Mouse (Mus musculus) liver, embryonic 13.5 days (tissue): ENCODE measurements at regions not wholly inside any gene's neighbourhood (a gene's known extent, or its start where the extent isn't known, plus 50 kb on each side); places are given as distances from the start of the nearest gene placed in this dataset.
A peak's percentile ranks its signal among the peaks of the same experiment; 100 is the strongest.
"Not testable (repeated sequence)": the region's sequence is repeated elsewhere in the genome, so short reads cannot be mapped to it uniquely, and the experiment has no call there.

Source experiments
- ATAC-seq: fragments of 200-750 bp; cut with Nextera tagmentation; 2 replicates; pipeline ENCODE4 v1.8.0; 2017; ENCODE audit warnings: low read depth, mild to moderate bottlenecking, moderate number of reproducible peaks, moderate library complexity
- DNase-seq: peaks from one replicate; pipeline ENCODE4 v3.0.0; 2022
- H3K27ac ChIP-seq: fragments of 300-500 bp; sonication (generic); 2 replicates; pipeline ENCODE4 v1.5.1; 2015; ENCODE audit warnings: moderate library complexity, mild to moderate bottlenecking, inconsistent platforms
- H3K27me3 ChIP-seq: fragments of 300-500 bp; sonication (generic); 2 replicates; pipeline ENCODE4 v1.6.1; 2015; ENCODE audit warnings: mild to moderate bottlenecking, inconsistent platforms
- H3K36me3 ChIP-seq: fragments of 300-500 bp; sonication (generic); 2 replicates; pipeline ENCODE4 v1.6.1; 2015; ENCODE audit warnings: mild to moderate bottlenecking, inconsistent platforms
- H3K4me1 ChIP-seq: fragments of 300-500 bp; sonication (generic); replicated peaks from 2 replicates; pipeline ENCODE4 v1.6.1; 2015; ENCODE audit warnings: inconsistent platforms
- H3K4me2 ChIP-seq: fragments of 300-500 bp; sonication (generic); 2 replicates; pipeline ENCODE4 v1.6.1; 2015; ENCODE audit warnings: inconsistent platforms, mild to moderate bottlenecking, moderate library complexity
- H3K4me3 ChIP-seq: fragments of 300-500 bp; sonication (generic); replicated peaks from 2 replicates; pipeline ENCODE4 v1.5.1; 2015; ENCODE audit warnings: mild to moderate bottlenecking, inconsistent platforms
- H3K9ac ChIP-seq: fragments of 300-500 bp; sonication (generic); 2 replicates; pipeline ENCODE4 v1.6.1; 2015; ENCODE audit warnings: mild to moderate bottlenecking, inconsistent platforms
- H3K9me3 ChIP-seq: fragments of 300-500 bp; sonication (generic); replicated peaks from 2 replicates; pipeline ENCODE4 v1.6.1; 2016; ENCODE audit warnings: inconsistent platforms
- WGBS: fragments of 180-500 bp; shearing (Covaris S2); methylation state at CpG from one replicate; pipeline ENCODE4 v1.1.7; 2015; ENCODE audit not compliant: insufficient replicate concordance; 5-methylcytosine and 5-hydroxymethylcytosine counted together

DNA sequence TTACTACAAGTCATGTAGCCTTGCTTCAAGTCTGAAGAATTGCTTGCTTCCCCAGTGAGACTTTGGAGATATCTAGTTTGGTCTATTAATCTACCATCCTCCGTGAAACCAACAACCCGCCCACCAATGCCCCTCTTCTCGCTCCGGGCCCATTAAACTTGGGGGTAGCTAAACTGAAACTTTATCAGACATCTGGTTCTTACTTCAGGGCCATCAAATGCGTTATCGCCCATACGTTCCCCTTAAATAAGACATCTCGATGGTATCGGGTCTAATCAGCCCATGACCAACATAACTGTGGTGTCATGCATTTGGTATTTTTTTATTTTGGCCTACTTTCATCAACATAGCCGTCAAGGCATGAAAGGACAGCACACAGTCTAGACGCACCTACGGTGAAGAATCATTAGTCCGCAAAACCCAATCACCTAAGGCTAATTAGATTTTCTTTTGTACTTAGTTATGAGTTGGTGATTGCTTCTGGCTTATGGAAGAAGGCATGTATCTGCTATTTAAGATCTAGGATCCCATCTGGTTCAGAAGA, 1197.8 kb downstream of the Galc start:
- ATAC-seq = peak; percentile 100

DNA sequence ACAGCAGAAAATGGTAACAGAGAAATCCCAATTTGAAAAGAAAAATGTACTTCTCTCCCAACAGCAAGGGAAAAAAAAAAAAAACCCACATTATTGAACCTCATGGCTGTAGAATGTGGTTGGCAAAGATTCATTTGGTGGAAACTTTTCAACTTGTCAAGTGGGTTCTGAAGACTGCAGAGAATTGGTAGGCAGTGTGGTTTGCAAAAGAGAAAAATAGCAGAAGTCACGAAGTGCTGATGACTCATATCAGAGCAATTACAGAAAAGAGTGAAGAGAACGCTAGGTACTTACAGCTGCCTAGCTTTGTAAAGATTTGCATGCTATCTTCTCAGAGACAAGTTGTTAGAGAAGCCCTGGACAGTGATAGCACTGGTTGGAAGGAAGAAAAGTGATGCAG, 1211.6 kb downstream of the Galc start:
- H3K9me3 ChIP-seq = no peaks in the 10 kb centered on the region
- ATAC-seq = no peak
- no peak overlapping the region for H3K27ac ChIP-seq
- WGBS = 47% methylated on average over 2 of the region's 2 CpGs
- H3K36me3 ChIP-seq = no peaks in the 10 kb centered on the region
- no peaks in the 10 kb centered on the region for H3K27me3 ChIP-seq
- no peak overlapping the region for H3K4me3 ChIP-seq
- no peak overlapping the region for H3K4me2 ChIP-seq
- no peak for DNase-seq
- no peaks in the 10 kb centered on the region for H3K4me1 ChIP-seq
- no peak overlapping the region for H3K9ac ChIP-seq

More for the DNA sequence above, 1197.8 kb downstream of the Galc start:
- not testable (repeated sequence) for H3K4me1 ChIP-seq, H3K36me3 ChIP-seq, H3K9ac ChIP-seq, DNase-seq, H3K9me3 ChIP-seq, H3K4me2 ChIP-seq, H3K4me3 ChIP-seq, H3K27ac ChIP-seq, H3K27me3 ChIP-seq
- 69% methylated on average over 10 of the region's 13 CpGs for WGBS
